Mouse (Mus musculus): ENCODE measurements around the gene Odf4. TPM values are rescaled to one million over a fixed set of nuclear protein-coding genes. Genes with fewer than 3 reads are reported as not detected.

Gene Odf4
- polyA plus RNA-seq, 1 experiment from 2014 or later: not detected

GRCm38 (mm10) chr11:68906461-68906790 lies 20.5 kb downstream of the Odf4 start:
- no peak overlapping the region for H3K9ac ChIP-seq (ENCODE audit: low read length)
- 46% methylated on average over 4 of the region's 4 CpGs for WGBS

DNA sequence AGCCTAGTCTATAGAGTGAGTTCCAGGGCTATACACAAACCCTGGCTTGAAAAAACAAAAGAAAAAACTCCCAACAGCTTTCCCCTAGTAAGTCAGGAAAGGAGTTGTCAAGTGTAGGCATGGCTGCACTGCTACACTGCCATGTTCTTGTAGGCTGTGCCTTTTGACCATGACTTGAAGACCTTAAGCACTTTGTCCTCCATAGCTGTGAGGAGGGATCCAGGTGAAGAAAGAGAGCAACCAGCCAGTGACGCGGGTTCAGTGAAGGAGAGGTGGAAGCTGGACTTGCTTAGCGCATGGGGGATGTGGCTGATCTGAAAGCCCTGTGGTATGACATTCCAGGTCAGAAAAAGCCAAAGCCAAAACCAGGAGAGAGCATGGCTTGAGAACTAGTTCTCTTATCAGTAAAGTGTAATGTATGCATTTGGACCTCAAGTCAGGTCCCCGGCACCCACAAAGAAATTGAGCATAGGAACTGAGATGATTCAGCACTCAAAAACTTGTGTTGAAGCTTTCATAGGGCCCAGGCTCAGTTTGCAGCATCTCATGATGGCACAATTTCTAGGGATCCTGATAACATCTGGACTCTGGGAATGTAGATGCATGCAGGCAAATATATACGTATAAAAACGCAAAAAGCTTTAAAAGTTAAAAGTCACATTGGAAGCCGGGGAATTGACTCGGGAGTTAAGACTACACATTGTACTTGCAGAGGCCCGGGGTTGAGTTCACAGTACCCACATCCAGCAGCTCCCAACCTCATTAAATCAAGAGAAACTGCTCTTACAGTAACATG lies 21.0 kb downstream of the Odf4 start:
- H3K4me1 ChIP-seq (replicated peaks; ENCODE audit: control insufficient read depth, insufficient read depth): no peaks in the 10 kb centered on the region
- no peaks in the 10 kb centered on the region for H3K27me3 ChIP-seq (ENCODE audit: control insufficient read depth, insufficient read depth, low read length)
- H3K36me3 ChIP-seq (ENCODE audit: control insufficient read depth, insufficient read depth, low read length): peaks cover 5% of the 10 kb centered on the region; the same call in 1 of the 2 replicates
- no peak overlapping the region for H3K4me3 ChIP-seq (ENCODE audit: low read depth, low read length)
- H3K9ac ChIP-seq (ENCODE audit: low read length): no peak overlapping the region
- H3K27ac ChIP-seq (replicated peaks): no peak overlapping the region
- H3K9me3 ChIP-seq (ENCODE audit: control insufficient read depth, low read length): no peaks in the 10 kb centered on the region
- 84% methylated on average over 9 of the region's 9 CpGs for WGBS
- no peak for DNase-seq (ENCODE audit: low spot score)
- no peak for ATAC-seq (ENCODE audit: low FRiP score, low TSS enrichment)
- H3K4me2 ChIP-seq (replicated peaks; ENCODE audit: low read depth): no peak overlapping the region
- no peak for TF ChIP-seq CTCF (IDR thresholded peaks at IDR 0.05; ENCODE audit: low read depth)
- TF ChIP-seq EP300 (optimal IDR thresholded peaks at IDR 0.05): no peak

More at GRCm38 (mm10) chr11:68906461-68906790, 20.5 kb downstream of the Odf4 start:
- no peak for ATAC-seq (ENCODE audit: low FRiP score, low TSS enrichment)
- no peak for DNase-seq (ENCODE audit: low spot score)
- Histone ChIP-seq H3K4me1 (replicated peaks; ENCODE audit: control insufficient read depth, insufficient read depth) (no peaks in the 10 kb centered on the region), H3K36me3 (ENCODE audit: control insufficient read depth, insufficient read depth, low read length) (peaks cover 5% of the 10 kb centered on the region; the same call in 1 of the 2 replicates), H3K4me2 (replicated peaks; ENCODE audit: low read depth) (no peak overlapping the region), H3K4me3 (ENCODE audit: low read depth, low read length) (no peak overlapping the region), H3K9me3 (ENCODE audit: control insufficient read depth, low read length) (no peaks in the 10 kb centered on the region), H3K27ac (replicated peaks) (no peak overlapping the region), H3K27me3 (ENCODE audit: control insufficient read depth, insufficient read depth, low read length) (no peaks in the 10 kb centered on the region)
- TF ChIP-seq EP300 (optimal IDR thresholded peaks at IDR 0.05): no peak
- no peak for TF ChIP-seq CTCF (IDR thresholded peaks at IDR 0.05; ENCODE audit: low read depth)

DNA sequence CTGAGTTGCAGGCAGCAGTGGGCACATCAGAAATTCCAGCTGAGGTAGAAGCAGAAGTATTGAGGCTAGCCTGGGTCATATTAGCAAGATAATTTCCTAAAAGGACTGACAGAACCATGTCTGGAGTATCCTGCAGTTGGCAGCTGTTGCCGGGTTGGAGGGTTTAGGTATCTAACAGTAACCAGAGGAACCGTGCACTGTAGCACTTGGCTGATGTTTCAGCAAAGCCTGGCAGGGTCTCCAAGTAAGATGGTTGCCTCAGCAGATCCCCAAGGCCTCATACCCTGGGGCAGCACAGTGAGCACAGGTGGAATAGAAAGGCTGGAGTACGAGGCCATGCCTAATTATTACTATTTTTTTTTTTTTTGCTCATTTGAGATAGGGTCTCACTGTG lies 21.7 kb downstream of the Odf4 start:
- no peak overlapping the region for H3K4me3 ChIP-seq (ENCODE audit: low read depth, low read length)
- no peak overlapping the region for H3K4me2 ChIP-seq (replicated peaks; ENCODE audit: low read depth)
- TF ChIP-seq EP300 (optimal IDR thresholded peaks at IDR 0.05) (no peak), CTCF (IDR thresholded peaks at IDR 0.05; ENCODE audit: low read depth) (no peak)
- WGBS: 91% methylated on average over 3 of the region's 3 CpGs
- ATAC-seq (ENCODE audit: low FRiP score, low TSS enrichment) (no peak), DNase-seq (ENCODE audit: low spot score) (no peak)
- no peaks in the 10 kb centered on the region for H3K9me3 ChIP-seq (ENCODE audit: control insufficient read depth, low read length)
- H3K36me3 ChIP-seq (ENCODE audit: control insufficient read depth, insufficient read depth, low read length): peaks cover 5% of the 10 kb centered on the region; the same call in 1 of the 2 replicates
- no peak overlapping the region for H3K9ac ChIP-seq (ENCODE audit: low read length)
- H3K27ac ChIP-seq (replicated peaks): no peak overlapping the region
- H3K27me3 ChIP-seq (ENCODE audit: control insufficient read depth, insufficient read depth, low read length): no peaks in the 10 kb centered on the region
- no peaks in the 10 kb centered on the region for H3K4me1 ChIP-seq (replicated peaks; ENCODE audit: control insufficient read depth, insufficient read depth)

DNA sequence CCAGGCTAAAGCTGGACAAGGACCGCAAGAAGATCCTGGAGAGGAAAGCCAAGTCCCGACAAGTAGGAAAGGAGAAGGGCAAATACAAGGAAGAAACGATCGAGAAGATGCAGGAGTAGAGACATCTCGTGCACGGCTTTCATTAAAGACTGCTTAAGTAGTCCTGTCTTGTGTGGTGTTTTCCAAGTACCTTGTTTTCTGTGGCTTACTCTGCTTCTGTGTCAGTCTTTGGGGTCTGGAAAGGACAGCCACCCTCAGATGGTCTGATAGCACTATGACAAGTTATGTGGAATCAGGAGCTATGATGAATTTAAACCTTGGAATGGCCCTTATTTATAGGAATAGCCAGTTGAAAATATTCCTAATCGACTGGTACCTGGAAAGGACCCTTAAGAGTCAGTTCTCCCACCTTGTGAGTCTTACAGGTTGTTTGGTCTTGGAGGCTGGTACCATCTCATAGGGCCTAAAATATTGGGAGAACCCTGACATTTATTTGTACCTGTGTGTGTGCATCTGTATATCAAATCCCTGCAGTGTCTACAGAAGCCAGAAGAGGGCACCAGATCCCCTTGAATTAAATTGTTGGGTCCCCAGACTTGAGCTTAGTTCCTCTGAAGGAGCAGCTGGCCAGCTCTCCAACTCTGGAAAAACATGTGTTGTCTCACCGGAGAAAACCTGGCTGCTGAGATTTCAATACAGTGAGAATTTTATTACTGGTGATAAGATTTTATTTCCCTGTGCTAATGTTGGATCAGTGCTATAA lies 22.3 kb downstream of the Odf4 start:
- DNase-seq (ENCODE audit: low spot score) (peak; percentile 80), ATAC-seq (ENCODE audit: low FRiP score, low TSS enrichment) (no peak)
- no peaks in the 10 kb centered on the region for H3K9me3 ChIP-seq (ENCODE audit: control insufficient read depth, low read length)
- TF ChIP-seq CTCF (IDR thresholded peaks at IDR 0.05; ENCODE audit: low read depth) (peak; percentile 85), EP300 (optimal IDR thresholded peaks at IDR 0.05) (no peak)
- no peak overlapping the region for H3K9ac ChIP-seq (ENCODE audit: low read length)
- peaks cover 5% of the 10 kb centered on the region; the same call in 1 of the 2 replicates for H3K36me3 ChIP-seq (ENCODE audit: control insufficient read depth, insufficient read depth, low read length)
- no peaks in the 10 kb centered on the region for H3K4me1 ChIP-seq (replicated peaks; ENCODE audit: control insufficient read depth, insufficient read depth)
- 75% methylated on average over 8 of the region's 8 CpGs for WGBS
- no peak overlapping the region for H3K27ac ChIP-seq (replicated peaks)
- no peak overlapping the region for H3K4me3 ChIP-seq (ENCODE audit: low read depth, low read length)
- H3K4me2 ChIP-seq (replicated peaks; ENCODE audit: low read depth): no peak overlapping the region
- no peaks in the 10 kb centered on the region for H3K27me3 ChIP-seq (ENCODE audit: control insufficient read depth, insufficient read depth, low read length)

DNA sequence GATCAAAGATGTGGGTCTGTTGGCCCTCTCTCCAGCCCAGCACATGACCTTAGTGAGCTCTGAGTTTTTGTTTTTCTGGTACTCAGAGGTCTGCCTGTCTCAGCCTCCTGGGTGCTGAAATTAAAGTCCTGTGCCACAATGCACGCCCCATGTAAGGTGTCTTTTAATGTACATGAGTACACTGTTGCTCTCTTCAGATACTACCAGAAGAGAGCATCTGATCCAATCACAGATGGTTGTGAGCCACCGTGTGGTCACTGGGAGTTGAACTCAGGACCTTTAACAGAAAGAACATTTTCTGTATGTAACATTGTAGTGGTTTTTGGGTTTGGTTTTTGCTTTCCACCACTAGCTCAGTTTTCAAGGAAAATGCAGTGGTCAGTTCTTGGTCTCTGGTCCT lies 23.1 kb downstream of the Odf4 start:
- 90% methylated on average over 2 of the region's 2 CpGs for WGBS
- Histone ChIP-seq H3K4me2 (replicated peaks; ENCODE audit: low read depth) (no peak overlapping the region), H3K9me3 (ENCODE audit: control insufficient read depth, low read length) (no peaks in the 10 kb centered on the region), H3K27ac (replicated peaks) (no peak overlapping the region), H3K4me3 (ENCODE audit: low read depth, low read length) (no peak overlapping the region), H3K27me3 (ENCODE audit: control insufficient read depth, insufficient read depth, low read length) (no peaks in the 10 kb centered on the region), H3K36me3 (ENCODE audit: control insufficient read depth, insufficient read depth, low read length) (peaks cover 5% of the 10 kb centered on the region; the same call in 1 of the 2 replicates), H3K9ac (ENCODE audit: low read length) (no peak overlapping the region), H3K4me1 (replicated peaks; ENCODE audit: control insufficient read depth, insufficient read depth) (no peaks in the 10 kb centered on the region)
- ATAC-seq (ENCODE audit: low FRiP score, low TSS enrichment) (no peak), DNase-seq (ENCODE audit: low spot score) (no peak)
- no peak for TF ChIP-seq CTCF (IDR thresholded peaks at IDR 0.05; ENCODE audit: low read depth)
- TF ChIP-seq EP300 (optimal IDR thresholded peaks at IDR 0.05): no peak

DNA sequence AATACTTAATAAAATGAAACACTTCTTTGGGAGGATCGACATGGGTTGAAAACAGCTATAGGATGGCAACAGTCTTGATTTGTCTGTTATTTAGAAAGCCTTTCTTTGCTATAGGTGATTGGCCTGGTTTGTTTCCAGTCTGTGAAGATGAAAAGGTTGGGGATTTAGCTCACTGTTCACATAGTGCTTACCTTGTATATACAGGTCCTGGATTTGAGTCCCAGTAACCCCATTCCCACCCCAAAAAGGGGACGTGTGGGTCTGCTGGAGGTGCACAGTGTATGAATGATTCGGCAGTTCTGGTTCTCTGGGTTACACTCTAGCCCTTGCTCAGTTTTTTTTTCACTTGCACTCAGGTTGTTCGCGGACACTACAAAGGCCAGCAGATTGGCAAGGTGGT lies 24.1 kb downstream of the Odf4 start:
- 70% methylated on average over 5 of the region's 5 CpGs for WGBS
- ATAC-seq (ENCODE audit: low FRiP score, low TSS enrichment) (no peak), DNase-seq (ENCODE audit: low spot score) (no peak)
- no peaks in the 10 kb centered on the region for H3K4me1 ChIP-seq (replicated peaks; ENCODE audit: control insufficient read depth, insufficient read depth)
- peak overlapping the region; percentile 99 for H3K9ac ChIP-seq (ENCODE audit: low read length)
- H3K4me3 ChIP-seq (ENCODE audit: low read depth, low read length): peak overlapping the region; percentile 93
- peak overlapping the region; percentile 64 for H3K4me2 ChIP-seq (replicated peaks; ENCODE audit: low read depth)
- no peaks in the 10 kb centered on the region for H3K27me3 ChIP-seq (ENCODE audit: control insufficient read depth, insufficient read depth, low read length)
- no peaks in the 10 kb centered on the region for H3K9me3 ChIP-seq (ENCODE audit: control insufficient read depth, low read length)
- no peak overlapping the region for H3K27ac ChIP-seq (replicated peaks)
- TF ChIP-seq EP300 (optimal IDR thresholded peaks at IDR 0.05) (no peak), CTCF (IDR thresholded peaks at IDR 0.05; ENCODE audit: low read depth) (no peak)
- peaks cover 5% of the 10 kb centered on the region; the same call in 1 of the 2 replicates for H3K36me3 ChIP-seq (ENCODE audit: control insufficient read depth, insufficient read depth, low read length)
